Mouse (Mus musculus): Measurements from ENCODE around the gene 1500009C09Rik. TPM values are rescaled to one million over a fixed set of nuclear protein-coding genes. Genes with fewer than 3 reads are reported as not detected.
A peak's percentile ranks its signal among the peaks of the same experiment; 100 is the strongest.

The 1500009C09Rik gene
- total RNA-seq, 2 experiments from 2014 or later: not detected

- ATAC-seq (replicated peaks; ENCODE audit: low FRiP score, low TSS enrichment, poor library complexity, severe bottlenecking): no peak
Measured at GRCm38 (mm10) chr15:82217980-82218379, 34.2 kb upstream of the 1500009C09Rik start.

DNA sequence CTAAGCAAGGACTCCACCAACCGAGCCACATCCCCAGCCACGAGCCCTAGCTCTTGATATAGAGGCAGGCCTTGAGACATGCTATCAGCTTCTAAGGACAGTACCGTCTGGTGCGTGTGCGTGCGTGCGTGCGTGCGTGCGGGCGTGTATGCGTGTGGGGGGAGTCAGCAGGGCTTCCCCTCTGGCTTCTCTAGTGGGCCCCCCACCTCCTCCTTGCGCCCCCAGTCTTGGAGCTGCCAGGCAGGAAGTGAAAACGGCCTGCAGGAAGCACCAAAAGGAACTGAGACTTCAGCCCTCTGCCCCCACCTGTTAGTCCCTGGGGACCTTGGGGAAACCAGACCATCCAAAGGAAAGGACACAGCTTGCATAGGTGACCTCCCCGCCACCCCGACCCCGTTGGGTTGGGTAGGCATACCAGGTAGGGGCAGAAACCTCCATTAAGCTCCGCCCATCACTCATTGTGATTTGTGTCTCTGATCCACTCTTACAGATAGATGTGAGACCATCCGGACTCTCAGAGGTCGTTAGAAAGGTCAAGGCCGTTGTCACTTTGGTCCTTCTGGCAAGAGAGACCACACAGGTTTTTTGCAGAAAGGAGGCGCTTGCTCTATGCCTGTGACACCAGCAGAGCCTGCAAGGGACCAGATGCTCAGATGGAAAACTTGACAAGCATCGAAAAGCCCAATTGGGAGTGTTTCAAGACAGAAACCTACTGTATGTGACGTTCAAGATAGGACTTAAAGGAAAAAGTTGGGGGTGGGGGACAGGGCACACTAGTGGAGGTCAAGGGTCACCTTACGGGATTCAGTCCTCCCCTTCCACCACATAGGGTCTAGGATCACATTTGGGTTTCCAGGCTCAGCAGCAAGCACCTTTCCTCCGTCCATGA is 33.2 kb upstream of the 1500009C09Rik start:
- ATAC-seq (replicated peaks; ENCODE audit: low FRiP score, low TSS enrichment, poor library complexity, severe bottlenecking): no peak

DNA sequence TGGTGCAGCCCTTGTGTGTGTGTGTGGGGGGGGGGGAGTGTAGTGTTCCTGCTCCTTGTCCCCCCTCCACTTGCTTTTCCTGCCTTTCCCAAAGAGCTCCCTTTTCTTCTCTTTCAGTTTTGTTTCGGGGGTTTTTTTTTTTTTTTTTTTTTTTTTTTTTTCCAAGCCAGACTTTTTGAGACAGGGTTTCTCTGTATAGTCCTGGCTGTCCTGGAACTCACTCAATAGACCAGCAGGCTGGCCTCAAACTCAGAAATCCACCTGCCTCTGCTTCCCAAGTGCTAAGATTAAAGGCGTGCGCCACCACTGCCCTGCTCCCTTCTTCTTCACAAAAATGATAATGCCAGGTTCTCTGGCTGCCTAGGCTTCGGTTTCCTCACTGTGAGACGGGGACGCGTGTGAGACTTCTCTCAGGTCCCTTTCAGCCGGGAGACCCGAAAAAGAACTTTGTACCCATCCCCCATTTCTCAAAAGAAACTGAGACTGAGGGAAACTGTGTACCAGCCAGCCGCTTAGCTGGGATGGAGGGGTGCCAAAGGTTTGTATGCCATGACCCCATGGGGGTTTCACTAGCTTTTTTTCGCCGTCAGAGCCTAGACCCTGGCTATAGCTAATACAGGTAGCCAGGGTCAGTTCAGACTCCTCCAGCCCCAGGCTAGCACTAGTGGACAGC is 32.1 kb upstream of the 1500009C09Rik start:
- ATAC-seq (replicated peaks; ENCODE audit: low FRiP score, low TSS enrichment, poor library complexity, severe bottlenecking): no peak

DNA sequence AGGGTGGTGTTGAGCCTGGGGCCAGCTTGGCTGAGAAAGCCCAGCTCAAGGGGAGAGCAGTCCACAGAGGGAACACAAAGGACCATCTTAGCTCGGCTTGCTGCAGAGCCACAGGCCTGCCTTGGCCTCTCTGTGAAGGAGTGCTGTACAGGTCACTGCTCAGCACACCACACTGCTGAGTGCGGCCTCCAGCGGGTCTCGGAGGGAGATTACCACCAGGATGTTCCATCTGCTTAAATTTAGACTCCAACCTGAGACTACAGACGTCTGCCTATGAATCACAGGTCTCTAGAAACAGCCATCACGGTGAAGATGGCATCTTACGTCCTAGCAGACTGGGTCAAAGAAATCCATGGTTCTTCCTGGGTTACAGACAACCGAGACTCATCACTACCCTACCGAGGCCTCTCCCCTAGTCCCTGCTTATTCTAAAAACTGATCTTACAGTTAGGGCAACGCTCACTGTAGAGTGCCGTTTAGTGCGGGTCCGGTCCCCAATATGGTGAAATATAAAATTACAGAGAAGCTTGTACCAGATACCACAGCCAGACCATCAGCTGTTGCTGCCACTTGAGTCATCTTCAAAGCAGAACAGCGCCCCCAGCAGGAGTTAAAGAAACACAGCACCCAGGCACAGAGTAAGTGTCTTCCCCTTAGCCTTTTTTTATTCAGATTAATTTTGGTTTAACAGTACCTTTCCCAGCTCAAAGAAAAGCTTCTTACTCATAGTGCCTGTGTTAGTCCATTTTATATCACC is 30.9 kb upstream of the 1500009C09Rik start:
- no peak for ATAC-seq (replicated peaks; ENCODE audit: low FRiP score, low TSS enrichment, poor library complexity, severe bottlenecking)

DNA sequence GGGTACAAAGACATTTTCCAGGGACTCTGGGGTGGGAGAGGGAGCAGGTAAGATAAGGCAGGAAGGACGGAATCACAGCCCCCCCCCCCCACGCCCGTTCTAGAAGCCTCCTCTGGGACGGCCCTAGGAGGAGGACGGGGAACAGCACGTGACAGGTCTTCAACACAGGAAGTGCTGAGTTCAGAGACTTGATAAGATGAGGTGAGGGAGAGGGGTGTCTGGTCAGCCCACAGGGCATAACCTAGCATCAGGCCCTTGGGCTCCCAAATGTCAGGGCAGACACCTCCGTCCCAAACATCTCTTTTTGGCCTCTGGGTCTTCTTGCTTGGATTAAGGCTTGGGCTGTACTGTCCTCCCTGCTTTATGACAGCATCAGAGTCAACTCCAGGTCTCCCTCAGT is 28.9 kb upstream of the 1500009C09Rik start:
- ATAC-seq (replicated peaks; ENCODE audit: low FRiP score, low TSS enrichment, poor library complexity, severe bottlenecking): no peak

DNA sequence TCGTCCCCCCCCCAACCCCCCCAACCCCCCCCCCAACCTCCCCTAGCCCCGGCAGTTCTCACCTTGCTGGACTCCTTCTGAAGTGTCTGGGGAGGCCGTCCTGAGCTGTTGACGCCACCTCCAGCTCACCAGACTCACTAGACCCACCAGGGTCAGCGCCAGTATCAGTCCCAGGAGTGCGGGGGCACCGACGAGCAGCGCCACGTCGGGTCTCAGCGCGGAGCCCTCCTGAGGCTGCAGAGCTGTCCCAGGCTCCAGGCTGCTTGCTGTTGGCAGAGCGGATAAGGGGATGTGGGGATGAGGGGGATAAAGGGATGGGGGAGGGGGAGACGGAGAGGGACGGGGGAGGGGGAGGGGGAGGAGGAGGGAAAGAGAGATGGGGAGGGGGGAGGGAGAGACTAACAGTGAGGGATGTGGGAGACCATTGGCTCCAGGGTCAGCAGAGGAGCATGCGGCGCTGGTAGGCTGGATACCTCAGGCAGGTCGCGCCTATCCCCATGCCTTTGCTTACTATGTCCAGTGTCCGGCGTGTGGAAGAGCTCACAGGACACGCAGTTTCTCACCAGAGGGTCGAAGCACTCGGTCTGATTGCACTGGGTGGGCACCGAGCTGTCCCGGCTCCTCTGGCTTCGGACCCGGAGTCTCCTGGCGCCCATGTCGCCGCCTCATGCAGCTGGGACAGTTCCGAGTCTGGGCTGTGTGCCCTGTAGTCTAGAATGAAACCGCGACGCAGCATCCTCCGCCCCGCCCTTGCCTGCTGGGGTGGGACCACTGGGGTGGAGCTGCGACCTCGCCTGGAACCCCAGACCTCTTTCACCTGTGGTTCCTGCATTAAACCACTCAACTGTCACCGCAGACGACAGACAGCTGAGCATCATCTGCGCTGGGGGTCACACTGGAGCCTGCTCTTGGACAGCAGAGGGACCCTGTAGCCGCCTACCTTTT is 28.3 kb upstream of the 1500009C09Rik start, which contains the start of gene Tnfrsf13c:
TSS of gene Tnfrsf13c (minus strand) at position 713 of the 945 bp plus-strand sequence.
- peak; percentile 77 for ATAC-seq (replicated peaks; ENCODE audit: low FRiP score, low TSS enrichment, poor library complexity, severe bottlenecking)

GRCm38 (mm10) chr15:82224602-82225215 is 27.5 kb upstream of the 1500009C09Rik start:
- ATAC-seq (replicated peaks; ENCODE audit: low FRiP score, low TSS enrichment, poor library complexity, severe bottlenecking): peak; percentile 30

GRCm38 (mm10) chr15:82225769-82226168 is 26.4 kb upstream of the 1500009C09Rik start:
- ATAC-seq (replicated peaks; ENCODE audit: low FRiP score, low TSS enrichment, poor library complexity, severe bottlenecking): no peak

GRCm38 (mm10) chr15:82229542-82230045 is 22.6 kb upstream of the 1500009C09Rik start:
- no peak for ATAC-seq (replicated peaks; ENCODE audit: low FRiP score, low TSS enrichment, poor library complexity, severe bottlenecking)

- no peak for ATAC-seq (replicated peaks; ENCODE audit: low FRiP score, low TSS enrichment, poor library complexity, severe bottlenecking)
Measured at GRCm38 (mm10) chr15:82230098-82230611, 22.0 kb upstream of the 1500009C09Rik start.

- ATAC-seq (replicated peaks; ENCODE audit: low FRiP score, low TSS enrichment, poor library complexity, severe bottlenecking): no peak
Measured at GRCm38 (mm10) chr15:82231100-82231499, 21.1 kb upstream of the 1500009C09Rik start.

DNA sequence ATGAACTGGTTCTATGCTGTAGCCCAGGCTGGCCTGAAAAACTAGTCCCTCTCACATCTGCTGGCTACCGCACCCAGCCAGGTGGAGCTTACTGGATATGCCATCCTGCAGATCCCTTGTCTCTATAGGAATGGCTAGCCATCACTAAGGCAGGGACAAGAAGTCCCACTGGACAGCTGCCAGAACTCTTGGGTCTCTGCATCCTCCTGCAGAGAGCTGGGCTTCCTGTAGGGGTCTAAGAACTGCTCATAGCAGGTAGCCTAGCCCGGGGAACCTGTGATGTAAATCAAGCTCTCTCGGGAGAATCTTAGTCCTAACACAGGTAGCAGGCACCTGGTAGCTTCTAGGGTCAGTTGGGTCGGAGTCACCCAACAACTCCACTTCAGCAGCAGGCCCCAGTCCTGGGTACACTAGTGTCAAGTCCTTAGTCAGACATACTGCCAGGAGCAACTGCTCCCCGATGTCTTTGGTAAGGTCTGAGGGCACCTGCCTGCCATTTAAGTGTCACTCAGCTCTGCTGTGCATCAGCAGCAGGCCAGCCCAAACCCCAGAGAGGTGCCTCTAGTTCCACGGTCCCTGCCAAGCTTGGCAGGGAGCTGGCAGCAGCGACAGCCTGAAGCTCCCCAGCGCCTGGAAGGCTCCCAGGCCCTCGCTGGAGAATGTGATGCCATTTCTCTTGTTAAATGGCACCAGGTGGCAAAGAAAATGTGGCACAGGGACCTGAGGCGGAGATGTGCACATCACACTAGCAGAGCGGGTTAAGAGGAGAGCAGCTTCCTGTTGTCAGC is 20.4 kb upstream of the 1500009C09Rik start:
- no peak for ATAC-seq (replicated peaks; ENCODE audit: low FRiP score, low TSS enrichment, poor library complexity, severe bottlenecking)

DNA sequence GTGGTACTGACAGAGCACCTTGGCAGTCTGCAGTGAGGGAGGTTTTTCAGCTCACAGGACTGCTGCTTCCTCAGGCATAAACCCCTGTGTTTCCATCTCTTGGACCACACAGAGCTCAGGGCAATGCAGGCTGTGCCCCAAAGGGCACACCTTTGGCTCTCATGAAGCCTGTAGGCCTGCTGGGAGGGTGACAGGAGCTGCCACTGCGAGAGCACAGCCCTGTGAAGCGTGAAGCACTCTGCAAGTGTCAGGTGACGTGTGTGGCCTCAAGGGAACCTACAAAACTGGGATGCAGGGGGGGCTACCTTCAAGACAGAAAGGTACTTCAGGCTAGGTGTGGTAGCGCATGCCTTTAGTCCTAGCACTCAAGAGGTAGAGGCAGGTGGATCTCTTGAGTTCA is 19.5 kb upstream of the 1500009C09Rik start:
- ATAC-seq (replicated peaks; ENCODE audit: low FRiP score, low TSS enrichment, poor library complexity, severe bottlenecking): no peak

GRCm38 (mm10) chr15:82235661-82236060 is 16.5 kb upstream of the 1500009C09Rik start:
- ATAC-seq (replicated peaks; ENCODE audit: low FRiP score, low TSS enrichment, poor library complexity, severe bottlenecking): no peak

DNA sequence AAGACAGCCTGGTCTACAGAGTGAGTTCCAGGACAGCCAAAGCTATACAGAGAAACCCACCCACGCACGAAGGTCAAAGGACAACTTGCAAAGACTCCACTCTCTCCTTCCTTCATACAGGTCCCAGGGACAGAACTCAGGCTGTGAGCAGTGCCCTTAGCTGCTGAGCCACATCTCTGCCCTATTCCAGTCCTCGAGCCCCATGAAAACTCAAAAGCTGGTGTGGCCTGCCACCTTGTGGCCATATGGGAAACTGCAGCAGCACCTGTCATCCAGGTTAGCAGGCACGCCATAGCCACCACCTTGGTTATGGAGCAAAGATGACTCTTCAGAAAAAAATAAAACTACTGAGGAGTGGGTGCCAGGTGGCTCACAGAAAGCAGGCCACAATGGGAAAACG is 15.6 kb upstream of the 1500009C09Rik start:
- ATAC-seq (replicated peaks; ENCODE audit: low FRiP score, low TSS enrichment, poor library complexity, severe bottlenecking): peak; percentile 84

DNA sequence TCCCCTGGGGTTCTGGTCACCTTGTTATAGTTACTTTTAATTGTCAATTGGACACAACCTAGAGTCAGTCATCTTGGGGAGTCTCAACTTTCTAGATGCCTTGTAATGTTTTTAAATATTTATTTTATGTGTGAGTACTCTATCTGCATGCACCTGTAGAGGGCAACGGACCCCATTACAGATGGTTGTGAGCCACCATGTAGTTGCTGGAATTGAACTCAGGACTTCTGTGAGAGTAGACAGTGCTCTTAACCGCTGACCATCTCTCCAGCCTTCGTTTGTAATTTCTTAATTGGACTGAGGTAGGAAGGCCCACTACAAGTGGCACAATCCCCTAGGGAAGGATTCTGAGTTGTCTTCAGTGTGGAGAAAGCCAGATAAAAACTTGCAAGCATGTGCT is 8.9 kb upstream of the 1500009C09Rik start:
- no peak for ATAC-seq (replicated peaks; ENCODE audit: low FRiP score, low TSS enrichment, poor library complexity, severe bottlenecking)

- ATAC-seq (replicated peaks; ENCODE audit: low FRiP score, low TSS enrichment, poor library complexity, severe bottlenecking): no peak
Measured at GRCm38 (mm10) chr15:82243742-82244114, 8.5 kb upstream of the 1500009C09Rik start.
